Mouse (Mus musculus): ENCODE measurements around the gene Polr2i. TPM values are rescaled to one million over a fixed set of nuclear protein-coding genes. Genes with fewer than 3 reads are reported as not detected.
"Not testable (repeated sequence)": the region's sequence is repeated elsewhere in the genome, so short reads cannot be mapped to it uniquely, and the experiment has no call there.

Gene Polr2i
- polyA plus RNA-seq, 1 experiment, result 196 TPM

DNA sequence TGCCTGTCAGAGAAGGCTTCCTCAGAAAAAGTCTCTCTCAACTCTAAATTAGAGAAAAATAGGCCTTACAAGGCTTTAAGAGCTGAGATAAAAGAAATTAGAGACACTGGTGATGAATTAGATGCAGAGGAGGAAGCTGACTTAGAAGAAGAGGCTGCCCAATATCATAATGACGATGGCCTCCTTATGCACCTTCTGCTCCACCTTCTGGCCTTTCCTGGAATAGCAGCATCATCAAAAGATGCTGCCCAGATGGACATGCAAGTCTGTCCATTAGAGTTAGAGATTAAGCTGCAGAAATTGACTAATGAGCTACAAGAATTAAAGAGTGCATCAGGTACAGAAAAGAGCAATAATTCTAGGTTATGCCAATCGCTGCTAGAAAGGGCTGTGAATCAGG, 26.4 kb upstream of the Polr2i start:
- H3K36me3 ChIP-seq (ENCODE audit: control insufficient read depth, insufficient read depth, low read length), result no peaks in the 10 kb centered on the region
- peak; percentile 77 for DNase-seq
- TF ChIP-seq POLR2A (IDR thresholded peaks at IDR 0.05; ENCODE audit: low read depth, low read length), result no peak
- peak; percentile 84 for TF ChIP-seq CTCF (conservative IDR thresholded peaks at IDR 0.05; ENCODE audit: insufficient read depth, insufficient read length, low read depth, low read length)
- no peak overlapping the region for H3K27ac ChIP-seq (ENCODE audit: insufficient read depth, low read depth, low read length)
- H3K27me3 ChIP-seq (replicated peaks; ENCODE audit: control insufficient read depth, insufficient read depth, low read length), result no peaks in the 10 kb centered on the region
- H3K4me3 ChIP-seq (ENCODE audit: insufficient read depth, low read depth, low read length), result no peak overlapping the region
- H3K4me1 ChIP-seq (ENCODE audit: control insufficient read depth, insufficient read depth, low read length), result 0 out of 2 replicates have a peak, but pooled peaks cover 2% of the 10 kb centered on the region
- 1% methylated on average over 2 of the region's 2 CpGs for WGBS

GRCm38 (mm10) chr7:30206364-30206763, 25.4 kb upstream of the Polr2i start:
- not testable (repeated sequence) for H3K36me3 ChIP-seq (ENCODE audit: control insufficient read depth, insufficient read depth, low read length); H3K27me3 ChIP-seq (replicated peaks; ENCODE audit: control insufficient read depth, insufficient read depth, low read length); H3K27ac ChIP-seq (ENCODE audit: insufficient read depth, low read depth, low read length); H3K4me3 ChIP-seq (ENCODE audit: insufficient read depth, low read depth, low read length); H3K4me1 ChIP-seq (ENCODE audit: control insufficient read depth, insufficient read depth, low read length); DNase-seq
- WGBS, result 47% methylated on average over 5 of the region's 5 CpGs

- Histone ChIP-seq H3K36me3 (ENCODE audit: control insufficient read depth, insufficient read depth, low read length) (no peaks in the 10 kb centered on the region), H3K4me1 (ENCODE audit: control insufficient read depth, insufficient read depth, low read length) (0 out of 2 replicates have a peak, but pooled peaks cover 2% of the 10 kb centered on the region), H3K27ac (ENCODE audit: insufficient read depth, low read depth, low read length) (no peak overlapping the region), H3K27me3 (replicated peaks; ENCODE audit: control insufficient read depth, insufficient read depth, low read length) (no peaks in the 10 kb centered on the region), H3K4me3 (ENCODE audit: insufficient read depth, low read depth, low read length) (no peak overlapping the region)
- DNase-seq, result no peak
- WGBS, result 39% methylated on average over 4 of the region's 4 CpGs
- TF ChIP-seq POLR2A (IDR thresholded peaks at IDR 0.05; ENCODE audit: low read depth, low read length), result no peak
- TF ChIP-seq CTCF (conservative IDR thresholded peaks at IDR 0.05; ENCODE audit: insufficient read depth, insufficient read length, low read depth, low read length), result no peak
These were observed 20.7 kb upstream of the Polr2i start for GRCm38 (mm10) chr7:30211025-30211424.

- no peaks in the 10 kb centered on the region for H3K36me3 ChIP-seq (ENCODE audit: control insufficient read depth, insufficient read depth, low read length)
- no peak overlapping the region for H3K4me3 ChIP-seq (ENCODE audit: insufficient read depth, low read depth, low read length)
- 92% methylated on average over 3 of the region's 3 CpGs for WGBS
- no peak for DNase-seq
- no peak overlapping the region for H3K27ac ChIP-seq (ENCODE audit: insufficient read depth, low read depth, low read length)
- H3K4me1 ChIP-seq (ENCODE audit: control insufficient read depth, insufficient read depth, low read length), result peaks cover 9% of the 10 kb centered on the region
- TF ChIP-seq CTCF (conservative IDR thresholded peaks at IDR 0.05; ENCODE audit: insufficient read depth, insufficient read length, low read depth, low read length) (no peak), POLR2A (IDR thresholded peaks at IDR 0.05; ENCODE audit: low read depth, low read length) (no peak)
- H3K27me3 ChIP-seq (replicated peaks; ENCODE audit: control insufficient read depth, insufficient read depth, low read length), result no peaks in the 10 kb centered on the region
These were observed 17.9 kb upstream of the Polr2i start for GRCm38 (mm10) chr7:30213881-30214280.

- Histone ChIP-seq H3K27me3 (replicated peaks; ENCODE audit: control insufficient read depth, insufficient read depth, low read length) (no peaks in the 10 kb centered on the region), H3K36me3 (ENCODE audit: control insufficient read depth, insufficient read depth, low read length) (no peaks in the 10 kb centered on the region), H3K4me1 (ENCODE audit: control insufficient read depth, insufficient read depth, low read length) (peaks cover 14% of the 10 kb centered on the region), H3K4me3 (ENCODE audit: insufficient read depth, low read depth, low read length) (no peak overlapping the region), H3K27ac (ENCODE audit: insufficient read depth, low read depth, low read length) (no peak overlapping the region)
- WGBS, result 45% methylated on average over 3 of the region's 3 CpGs
- TF ChIP-seq CTCF (conservative IDR thresholded peaks at IDR 0.05; ENCODE audit: insufficient read depth, insufficient read length, low read depth, low read length) (no peak), POLR2A (IDR thresholded peaks at IDR 0.05; ENCODE audit: low read depth, low read length) (no peak)
- DNase-seq, result peak; percentile 82
These were observed 15.9 kb upstream of the Polr2i start for GRCm38 (mm10) chr7:30215875-30216274.

DNA sequence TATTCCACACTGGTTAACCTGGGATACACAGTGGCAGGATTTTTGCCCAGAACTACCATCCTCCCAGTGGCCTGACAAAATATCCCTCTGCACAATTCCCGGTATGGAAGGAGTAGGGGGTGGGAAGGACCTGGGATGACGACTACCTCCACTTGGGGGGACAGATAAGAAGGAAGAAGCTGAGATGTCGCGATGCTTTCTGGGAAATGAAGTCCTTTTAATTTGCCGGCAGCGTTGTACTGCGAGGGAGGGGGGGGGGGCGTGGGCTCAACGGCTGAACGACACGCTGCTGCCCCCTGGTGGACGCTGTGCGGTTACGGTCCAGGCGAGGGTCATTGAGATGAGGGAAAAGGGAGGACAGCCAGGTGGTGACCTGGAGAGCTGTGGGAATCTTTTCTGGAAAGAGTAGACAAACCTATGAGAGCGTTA, 15.0 kb upstream of the Polr2i start:
- H3K4me1 ChIP-seq (ENCODE audit: control insufficient read depth, insufficient read depth, low read length), result peaks cover 14% of the 10 kb centered on the region
- peak; percentile 88 for TF ChIP-seq CTCF (conservative IDR thresholded peaks at IDR 0.05; ENCODE audit: insufficient read depth, insufficient read length, low read depth, low read length)
- TF ChIP-seq POLR2A (IDR thresholded peaks at IDR 0.05; ENCODE audit: low read depth, low read length), result no peak
- DNase-seq, result peak; percentile 84
- H3K27me3 ChIP-seq (replicated peaks; ENCODE audit: control insufficient read depth, insufficient read depth, low read length), result no peaks in the 10 kb centered on the region
- peak overlapping the region; percentile 32; the same call in 1 of the 2 replicates for H3K4me3 ChIP-seq (ENCODE audit: insufficient read depth, low read depth, low read length)
- WGBS, result 2% methylated on average over 16 of the region's 16 CpGs
- no peaks in the 10 kb centered on the region for H3K36me3 ChIP-seq (ENCODE audit: control insufficient read depth, insufficient read depth, low read length)
- H3K27ac ChIP-seq (ENCODE audit: insufficient read depth, low read depth, low read length), result peak overlapping the region; percentile 70

DNA sequence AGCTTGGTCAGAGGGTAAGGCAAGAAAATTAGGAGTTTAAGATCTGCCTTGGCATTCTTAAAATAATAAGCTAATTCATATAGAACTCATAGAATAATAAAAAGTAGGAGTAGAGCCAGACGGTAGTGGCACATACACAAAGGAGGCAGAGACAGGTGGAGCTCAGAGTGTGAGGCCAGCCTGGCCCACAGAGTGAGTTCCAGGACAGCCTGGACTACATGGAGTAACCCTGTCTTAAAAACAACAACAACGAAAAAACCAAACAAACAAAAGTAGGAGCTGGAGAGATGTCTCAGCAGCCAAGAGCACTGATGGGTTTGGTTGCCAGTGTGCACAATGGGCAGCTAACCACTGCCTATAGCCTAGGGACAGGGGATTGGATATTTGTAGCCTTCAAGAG, 14.5 kb upstream of the Polr2i start:
- Histone ChIP-seq H3K27ac (ENCODE audit: insufficient read depth, low read depth, low read length) (no peak overlapping the region), H3K27me3 (replicated peaks; ENCODE audit: control insufficient read depth, insufficient read depth, low read length) (no peaks in the 10 kb centered on the region), H3K4me1 (ENCODE audit: control insufficient read depth, insufficient read depth, low read length) (peaks cover 14% of the 10 kb centered on the region), H3K4me3 (ENCODE audit: insufficient read depth, low read depth, low read length) (no peak overlapping the region), H3K36me3 (ENCODE audit: control insufficient read depth, insufficient read depth, low read length) (no peaks in the 10 kb centered on the region)
- DNase-seq, result no peak
- TF ChIP-seq CTCF (conservative IDR thresholded peaks at IDR 0.05; ENCODE audit: insufficient read depth, insufficient read length, low read depth, low read length) (no peak), POLR2A (IDR thresholded peaks at IDR 0.05; ENCODE audit: low read depth, low read length) (no peak)
- WGBS, result 76% methylated on average over 2 of the region's 2 CpGs
